ENCODE assay signal across 17 mouse cellular contexts in the genomic region with DNA sequence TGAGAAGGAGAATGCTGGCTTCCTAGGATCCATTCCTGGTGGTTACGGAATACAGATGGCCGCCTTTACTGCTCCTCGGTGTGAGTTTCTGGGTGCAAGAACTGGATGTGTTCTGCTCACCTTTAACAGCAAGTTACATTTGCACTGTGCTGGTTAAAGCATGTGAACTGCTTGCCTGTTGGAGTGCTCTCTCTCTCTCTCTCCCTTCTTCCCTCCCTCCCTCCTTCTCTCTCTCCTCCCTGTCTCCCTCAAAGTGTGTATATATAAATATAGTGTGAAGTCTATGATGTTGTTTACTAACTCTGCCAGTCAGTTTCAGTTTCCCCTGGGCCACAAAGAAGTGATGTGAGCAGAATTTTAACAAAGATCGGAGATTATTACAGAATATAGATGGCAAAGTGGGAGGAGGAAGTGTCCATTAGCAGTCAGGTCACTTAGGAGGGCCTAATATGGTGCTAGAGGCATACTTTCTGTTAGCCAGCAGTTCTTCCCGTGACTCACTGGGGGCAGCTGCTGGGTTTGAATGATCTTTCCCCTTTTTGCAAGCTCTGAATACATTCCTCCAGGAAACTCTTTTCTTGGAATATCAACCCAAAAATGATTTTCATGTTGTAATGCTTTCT.
DNase-seq lines count a peak whose midpoint lies in the region; ATAC-seq and TF ChIP-seq lines count a peak whose summit lies in the region.
"Had no signal": no experiment of that assay in that cellular context is flagged by ENCODE, and none has a peak within 500 bp of the region (broad histone marks: within the 10 kb centered on the region; RNA-seq: fewer than 3 reads in every experiment).

No protein-coding gene starts in this region.

- H3K4me3 ChIP-seq in hindbrain, embryonic 16.5 days (ENCODE audit: low read length), result no peak overlapping the region
- no peak overlapping the region for H3K4me3 ChIP-seq in hindbrain, embryonic 14.5 days (replicated peaks; ENCODE audit: low read length)
- H3K4me3 ChIP-seq in midbrain, embryonic 15.5 days, result no peak overlapping the region
- H3K4me3 ChIP-seq in midbrain, embryonic 11.5 days (ENCODE audit: low read depth, low read length), result no peak overlapping the region
- H3K4me3 ChIP-seq: embryonic facial prominence, embryonic 13.5 days; forebrain, embryonic 13.5 days; heart, embryonic 12.5 days had no signal

- TF ChIP-seq POLR2A in brain, embryonic 14.5 days (IDR thresholded peaks at IDR 0.05; ENCODE audit: borderline replicate concordance, extremely low read depth, insufficient read depth, insufficient read length, poor library complexity, severe bottlenecking), result no peak

- 84% methylated on average over 5 of the region's 5 CpGs for WGBS in hindbrain, embryonic 16.5 days
- WGBS in hindbrain, embryonic 14.5 days, result 87% methylated on average over 5 of the region's 5 CpGs
- 78% methylated on average over 5 of the region's 5 CpGs for WGBS in midbrain, embryonic 15.5 days
- 92% methylated on average over 5 of the region's 5 CpGs for WGBS in midbrain, embryonic 11.5 days

- no peak overlapping the region for H3K27ac ChIP-seq in hindbrain, embryonic 16.5 days (ENCODE audit: low read depth, low read length)
- H3K27ac ChIP-seq in hindbrain, embryonic 14.5 days, result no peak overlapping the region
- H3K27ac ChIP-seq in midbrain, embryonic 15.5 days, result no peak overlapping the region
- H3K27ac ChIP-seq in midbrain, embryonic 11.5 days (ENCODE audit: low read depth, low read length), result no peak overlapping the region
- H3K27ac ChIP-seq: embryonic facial prominence, embryonic 13.5 days; forebrain, embryonic 13.5 days had no signal

- DNase-seq in hindbrain, embryonic 14.5 days (ENCODE audit: low spot score), result no peak
- no peak for DNase-seq in midbrain, embryonic 11.5 days (ENCODE audit: low spot score, missing footprints)
- peak; percentile 12 for DNase-seq in brain, embryonic 14.5 days (ENCODE audit: low read depth)
- DNase-seq in thymus, postnatal 4 days, result no peak
- no peak for DNase-seq in T-cell, adult 2 months (ENCODE audit: low spot score)
- DNase-seq: adrenal gland, postnatal 10 days; cerebellum, adult 18-20 months; cerebellum, adult 9-11 months; cerebellum, postnatal 36 days; forebrain, postnatal 0 days; gastrocnemius, postnatal 25 days had no signal

- no peaks in the 10 kb centered on the region for H3K27me3 ChIP-seq in hindbrain, embryonic 16.5 days (replicated peaks; ENCODE audit: control insufficient read depth, insufficient read depth, low read length)
- no peaks in the 10 kb centered on the region; the same call in 1 of the 2 replicates for H3K27me3 ChIP-seq in hindbrain, embryonic 14.5 days (ENCODE audit: control insufficient read depth, insufficient read depth, low read length)
- no peaks in the 10 kb centered on the region for H3K27me3 ChIP-seq in midbrain, embryonic 15.5 days (replicated peaks)
- H3K27me3 ChIP-seq in midbrain, embryonic 11.5 days (ENCODE audit: control insufficient read depth, insufficient read depth, low read length), result no peaks in the 10 kb centered on the region
- H3K27me3 ChIP-seq: embryonic facial prominence, embryonic 13.5 days; forebrain, embryonic 13.5 days; heart, embryonic 12.5 days had no signal

- TF ChIP-seq CTCF in brain, embryonic 14.5 days (IDR thresholded peaks at IDR 0.05; ENCODE audit: borderline replicate concordance, extremely low read depth, insufficient read depth, insufficient read length), result no peak

- H3K9ac ChIP-seq in hindbrain, embryonic 16.5 days (ENCODE audit: low read depth, low read length), result no peak overlapping the region
- H3K9ac ChIP-seq in hindbrain, embryonic 14.5 days, result no peak overlapping the region
- no peak overlapping the region for H3K9ac ChIP-seq in midbrain, embryonic 15.5 days
- no peak overlapping the region for H3K9ac ChIP-seq in midbrain, embryonic 11.5 days (ENCODE audit: low read length)
- H3K9ac ChIP-seq: embryonic facial prominence, embryonic 13.5 days; forebrain, embryonic 13.5 days; forebrain, postnatal 0 days; heart, embryonic 12.5 days had no signal

- no peaks in the 10 kb centered on the region for H3K36me3 ChIP-seq in hindbrain, embryonic 16.5 days (ENCODE audit: control insufficient read depth, insufficient read depth, low read length)
- H3K36me3 ChIP-seq in hindbrain, embryonic 14.5 days (replicated peaks; ENCODE audit: control insufficient read depth, insufficient read depth), result no peaks in the 10 kb centered on the region
- H3K36me3 ChIP-seq in midbrain, embryonic 15.5 days (replicated peaks), result no peaks in the 10 kb centered on the region
- no peaks in the 10 kb centered on the region for H3K36me3 ChIP-seq in midbrain, embryonic 11.5 days (ENCODE audit: control insufficient read depth, insufficient read depth, low read length)
- H3K36me3 ChIP-seq: embryonic facial prominence, embryonic 13.5 days; heart, embryonic 12.5 days had no signal

- H3K4me1 ChIP-seq in hindbrain, embryonic 16.5 days (ENCODE audit: control insufficient read depth, insufficient read depth, low read depth, low read length), result no peaks in the 10 kb centered on the region
- H3K4me1 ChIP-seq in hindbrain, embryonic 14.5 days (replicated peaks; ENCODE audit: control insufficient read depth, insufficient read depth, low read length), result no peaks in the 10 kb centered on the region; the same call in 1 of the 2 replicates
- H3K4me1 ChIP-seq in midbrain, embryonic 15.5 days, result no peaks in the 10 kb centered on the region
- no peaks in the 10 kb centered on the region for H3K4me1 ChIP-seq in midbrain, embryonic 11.5 days (ENCODE audit: control insufficient read depth, insufficient read depth, low read length)
- H3K4me1 ChIP-seq: embryonic facial prominence, embryonic 13.5 days; heart, embryonic 12.5 days had no signal

- ATAC-seq in hindbrain, embryonic 16.5 days, result peak; percentile 51
- no peak for ATAC-seq in hindbrain, embryonic 14.5 days (ENCODE audit: low FRiP score)
- ATAC-seq in midbrain, embryonic 15.5 days (replicated peaks), result peak; percentile 72
- ATAC-seq in midbrain, embryonic 11.5 days (ENCODE audit: low FRiP score), result no peak
- ATAC-seq: forebrain, embryonic 13.5 days; inflammation-experienced regulatory T-cells, adult 6 months had no signal

- no peak overlapping the region for H3K4me2 ChIP-seq in hindbrain, embryonic 16.5 days (ENCODE audit: low read length)
- H3K4me2 ChIP-seq in hindbrain, embryonic 14.5 days (replicated peaks), result no peak overlapping the region
- no peak overlapping the region for H3K4me2 ChIP-seq in midbrain, embryonic 15.5 days
- no peak overlapping the region for H3K4me2 ChIP-seq in midbrain, embryonic 11.5 days
- H3K4me2 ChIP-seq: embryonic facial prominence, embryonic 13.5 days; forebrain, embryonic 13.5 days; heart, embryonic 12.5 days had no signal

- no peaks in the 10 kb centered on the region for H3K9me3 ChIP-seq in hindbrain, embryonic 16.5 days (ENCODE audit: control insufficient read depth, low read length)
- H3K9me3 ChIP-seq in hindbrain, embryonic 14.5 days (ENCODE audit: control insufficient read depth, low read length), result no peaks in the 10 kb centered on the region
- no peaks in the 10 kb centered on the region for H3K9me3 ChIP-seq in midbrain, embryonic 15.5 days
- H3K9me3 ChIP-seq in midbrain, embryonic 11.5 days (ENCODE audit: control insufficient read depth, low read length), result no peaks in the 10 kb centered on the region
- H3K9me3 ChIP-seq: embryonic facial prominence, embryonic 13.5 days; forebrain, embryonic 13.5 days; heart, embryonic 12.5 days had no signal

Comparison
In these comparisons a context has a peak if more than half of its experiments do, and no peak if none do; other contexts are left out.
1. ATAC-seq: peak in hindbrain, embryonic 16.5 days (single experiment) and midbrain, embryonic 15.5 days (single experiment); none in hindbrain, embryonic 14.5 days (single experiment) and midbrain, embryonic 11.5 days (single experiment).